Mouse (Mus musculus) myocyte (in vitro differentiated cells): Measurements from ENCODE around the gene Olfr624. TPM values are rescaled to one million over a fixed set of nuclear protein-coding genes. Genes with fewer than 3 reads are reported as not detected.
"Not testable (repeated sequence)": the region's sequence is repeated elsewhere in the genome, so short reads cannot be mapped to it uniquely, and the experiment has no call there.

Experiments
- H3K27me3 ChIP-seq: one replicate; pipeline ENCODE4 v1.6.1; 2011; ENCODE audit not compliant: control insufficient read depth, insufficient read depth, insufficient read length
- H3K36me3 ChIP-seq: one replicate; pipeline ENCODE4 v1.6.1; 2011; ENCODE audit not compliant: control insufficient read depth, insufficient read depth
- H3K4me2 ChIP-seq: one replicate; pipeline ENCODE4 v1.6.1; 2011; ENCODE audit warnings: low read depth, control low read depth
- H3K4me3 ChIP-seq: one replicate; pipeline ENCODE4 v1.5.1; 2011; ENCODE audit warnings: mild to moderate bottlenecking, control low read depth, moderate library complexity
- H3K79me2 ChIP-seq: one replicate; pipeline ENCODE4 v1.6.1; 2011; ENCODE audit not compliant: control insufficient read depth, insufficient read depth
- H3ac ChIP-seq: one replicate; pipeline ENCODE4 v1.6.1; 2011; ENCODE audit not compliant: control insufficient read depth, insufficient read length
- CEBPB ChIP-seq: IDR thresholded peaks from 2 replicates; pipeline ENCODE4 v1.6.1; 2011; ENCODE audit warnings: mild to moderate bottlenecking, moderate library complexity; ENCODE audit not compliant: poor library complexity, insufficient read depth, severe bottlenecking
- E2F4 ChIP-seq: IDR thresholded peaks from one replicate; pipeline ENCODE4 v1.6.1; 2011; ENCODE audit warnings: mild to moderate bottlenecking, control low read depth, moderate library complexity; ENCODE audit not compliant: insufficient read depth
- MAX ChIP-seq: IDR thresholded peaks from one replicate; pipeline ENCODE4 v1.6.1; 2011; ENCODE audit warnings: low read depth, mild to moderate bottlenecking, control low read depth
- MYOD1 ChIP-seq, 3 experiments: IDR thresholded peaks; one replicate each; pipeline ENCODE4 v1.6.1; 2011; ENCODE audit warnings: control low read depth in 2 of 3, low read depth in 2 of 3, mild to moderate bottlenecking in 2 of 3, moderate library complexity in 1 of 3; ENCODE audit not compliant: insufficient read length in 2 of 3, control insufficient read depth in 1 of 3
- MYOG ChIP-seq, 3 experiments: IDR thresholded peaks; one replicate each; pipeline ENCODE4 v1.6.1; 2011; ENCODE audit warnings: control low read depth in 2 of 3, low read depth in 2 of 3, mild to moderate bottlenecking in 2 of 3; ENCODE audit not compliant: insufficient read length in 2 of 3, control insufficient read depth in 1 of 3, insufficient read depth in 1 of 3
- POLR2A ChIP-seq: IDR thresholded peaks from one replicate; pipeline ENCODE4 v1.6.1; 2011; ENCODE audit warnings: low read depth, mild to moderate bottlenecking, control low read depth, moderate library complexity; ENCODE audit not compliant: insufficient read length
- POLR2AphosphoS2 ChIP-seq: IDR thresholded peaks from one replicate; pipeline ENCODE4 v1.6.1; 2011; ENCODE audit warnings: low read depth, control low read depth; ENCODE audit not compliant: insufficient read length
- REST ChIP-seq: IDR thresholded peaks from one replicate; pipeline ENCODE4 v1.6.1; 2011; ENCODE audit warnings: mild to moderate bottlenecking, control low read depth, moderate library complexity; ENCODE audit not compliant: insufficient read depth, insufficient read length
- SRF ChIP-seq: IDR thresholded peaks from one replicate; pipeline ENCODE4 v1.6.1; 2011; ENCODE audit warnings: low read depth; ENCODE audit not compliant: control insufficient read depth, insufficient read length
- TCF12 ChIP-seq: IDR thresholded peaks from one replicate; pipeline ENCODE4 v1.6.1; 2011; ENCODE audit warnings: mild to moderate bottlenecking, control low read depth; ENCODE audit not compliant: poor library complexity, insufficient read depth, severe bottlenecking
- TCF3 ChIP-seq: IDR thresholded peaks from one replicate; pipeline ENCODE4 v1.6.1; 2011; ENCODE audit warnings: low read depth, control low read depth; ENCODE audit not compliant: insufficient read length
- USF1 ChIP-seq: IDR thresholded peaks from one replicate; pipeline ENCODE4 v1.6.1; 2011; ENCODE audit warnings: low read depth, mild to moderate bottlenecking, control low read depth, moderate library complexity
- polyA plus RNA-seq: library from polyadenylated mRNA; unstranded; fragments of >200 nt; fragmentation: generic; extraction: Trizol; gene quantifications from one replicate; pipeline ENCODE4 v1.2.1, GENCODE M21; 2012; ENCODE audit warnings: missing spikeins

Gene Olfr624
- not detected for polyA plus RNA-seq

DNA sequence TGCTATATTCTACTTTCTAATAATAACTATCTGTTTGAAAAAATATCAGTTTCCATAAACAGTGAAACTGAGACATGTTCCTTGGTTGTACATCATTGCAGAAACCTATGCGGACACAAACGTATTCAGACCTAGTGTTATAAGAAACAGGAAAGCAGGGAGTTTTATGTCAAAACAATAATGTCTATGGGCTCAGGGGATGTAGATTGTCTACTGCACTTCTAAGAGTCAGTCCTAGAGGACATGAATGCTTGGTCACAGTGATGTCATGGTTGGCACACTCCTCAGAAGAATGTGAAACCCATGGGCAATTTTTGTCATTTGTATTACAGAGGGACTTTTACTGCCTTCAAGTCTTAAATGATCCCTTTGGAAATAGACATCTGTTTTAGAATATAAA is at the start of gene Olfr624:
TSS of gene Olfr624 (minus strand) at position 101 of the 400 bp plus-strand sequence.
- no peak within 1 kb of the TSS for H3ac ChIP-seq

DNA sequence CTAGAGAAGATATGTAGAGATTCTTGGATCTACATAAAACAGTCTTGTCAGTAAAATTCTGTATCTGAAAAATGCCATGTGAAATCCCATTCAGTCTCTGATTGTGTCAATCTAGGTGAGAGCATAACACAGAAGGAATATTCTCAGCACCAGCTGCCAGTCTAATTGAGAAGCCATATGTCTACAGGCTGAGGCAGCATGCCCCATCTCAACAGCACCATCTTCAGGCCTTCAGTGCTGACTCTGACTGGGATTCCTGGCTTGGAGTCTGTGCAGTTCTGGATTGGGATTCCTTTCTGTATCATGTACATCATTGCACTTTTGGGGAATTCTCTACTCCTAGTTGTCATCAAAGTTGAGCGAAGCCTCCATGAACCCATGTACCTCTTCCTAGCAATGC is 45.4 kb upstream of the Olfr624 start:
- H3K4me3 ChIP-seq, H3K27me3 ChIP-seq, H3ac ChIP-seq, H3K4me2 ChIP-seq, H3K79me2 ChIP-seq, H3K36me3 ChIP-seq: not testable (repeated sequence)

More for the DNA sequence above, at the start of gene Olfr624:
- H3K27me3 ChIP-seq, result no peaks in the 10 kb centered on the region
- H3K36me3 ChIP-seq, result no peaks in the 10 kb centered on the region
- H3K4me3 ChIP-seq, result no peak within 1 kb of the TSS
- no peak within 1 kb of the TSS for H3K4me2 ChIP-seq
- no peaks in the 10 kb centered on the region for H3K79me2 ChIP-seq
- TF ChIP-seq POLR2A (no peak), TCF12 (no peak), REST (no peak), MYOG (IDR thresholded peaks at IDR 0.05; ENCODE audit: control insufficient read depth in 1 of 3, insufficient read depth in 1 of 3, insufficient read length in 2 of 3, low read depth in 2 of 3) (no peak), E2F4 (no peak), TCF3 (no peak), MAX (no peak), MYOD1 (IDR thresholded peaks at IDR 0.05; ENCODE audit: control insufficient read depth in 1 of 3, insufficient read length in 2 of 3, low read depth in 2 of 3) (no peak), POLR2AphosphoS2 (no peak), SRF (no peak), CEBPB (no peak), USF1 (no peak)

DNA sequence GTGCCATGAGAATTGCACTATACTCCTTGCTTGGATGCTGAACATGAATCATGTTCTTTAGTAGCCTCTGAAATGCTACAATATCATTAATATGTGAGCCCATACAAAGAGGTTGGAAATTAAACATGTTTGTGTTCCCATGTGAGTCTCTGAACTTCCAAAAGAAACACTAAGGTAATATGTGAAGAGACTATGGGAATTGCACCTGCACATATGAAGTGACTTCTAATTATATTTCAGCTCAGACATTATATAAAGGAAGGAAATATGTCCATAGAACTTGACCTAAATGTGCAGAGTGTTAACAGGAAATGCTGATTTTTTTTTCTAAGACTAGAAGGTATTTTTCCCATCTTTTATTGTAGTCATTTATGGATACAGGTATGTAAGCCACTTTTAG is 43.4 kb upstream of the Olfr624 start, which contains the start of gene Olfr243:
TSS of gene Olfr243 (plus strand) at position 301 of the 400 bp plus-strand sequence.
- H3K79me2 ChIP-seq, result no peaks in the 10 kb centered on the region
- TF ChIP-seq MYOG (IDR thresholded peaks at IDR 0.05; ENCODE audit: control insufficient read depth in 1 of 3, insufficient read depth in 1 of 3, insufficient read length in 2 of 3, low read depth in 2 of 3) (no peak), E2F4 (no peak), POLR2A (no peak), SRF (no peak), POLR2AphosphoS2 (no peak), MYOD1 (IDR thresholded peaks at IDR 0.05; ENCODE audit: control insufficient read depth in 1 of 3, insufficient read length in 2 of 3, low read depth in 2 of 3) (no peak), REST (no peak), CEBPB (no peak), TCF12 (no peak), MAX (no peak), USF1 (no peak), TCF3 (no peak)
- H3K4me3 ChIP-seq, result no peak within 1 kb of the TSS
- no peak within 1 kb of the TSS for H3ac ChIP-seq
- H3K36me3 ChIP-seq, result no peaks in the 10 kb centered on the region
- H3K4me2 ChIP-seq, result no peak within 1 kb of the TSS
- no peaks in the 10 kb centered on the region for H3K27me3 ChIP-seq

DNA sequence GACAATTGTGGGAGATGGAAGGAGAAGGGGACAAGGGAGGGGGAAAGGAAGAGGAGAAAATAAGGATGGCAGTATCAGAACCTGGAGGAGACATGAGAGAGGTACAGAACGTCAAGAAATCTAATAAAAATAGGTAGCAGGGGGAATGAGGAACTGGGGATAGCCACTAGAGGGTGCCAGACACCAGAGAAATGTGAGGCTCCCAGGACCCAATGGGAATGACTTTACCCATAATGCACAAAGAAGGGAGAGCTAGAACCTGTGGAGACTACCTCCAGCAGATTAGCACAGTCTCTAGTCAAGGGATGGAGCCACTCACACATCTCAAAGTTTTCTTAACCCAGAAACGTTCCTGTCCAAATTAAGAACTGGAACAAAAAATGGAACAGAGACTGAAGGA is 41.0 kb upstream of the Olfr624 start:
- no peaks in the 10 kb centered on the region for H3K36me3 ChIP-seq
- no peaks in the 10 kb centered on the region for H3K27me3 ChIP-seq
- TF ChIP-seq MYOG (IDR thresholded peaks at IDR 0.05; ENCODE audit: control insufficient read depth in 1 of 3, insufficient read depth in 1 of 3, insufficient read length in 2 of 3, low read depth in 2 of 3), result no peak
- no peak for TF ChIP-seq TCF12
- no peak for TF ChIP-seq CEBPB
- no peak for TF ChIP-seq POLR2AphosphoS2
- TF ChIP-seq E2F4, result no peak
- no peak for TF ChIP-seq USF1
- no peak for TF ChIP-seq MYOD1 (IDR thresholded peaks at IDR 0.05; ENCODE audit: control insufficient read depth in 1 of 3, insufficient read length in 2 of 3, low read depth in 2 of 3)
- TF ChIP-seq POLR2A, result no peak
- TF ChIP-seq REST, result no peak
- TF ChIP-seq MAX, result no peak
- TF ChIP-seq TCF3, result no peak
- TF ChIP-seq SRF, result no peak
- no peaks in the 10 kb centered on the region for H3K79me2 ChIP-seq
- no peak overlapping the region for H3K4me3 ChIP-seq
- no peak overlapping the region for H3K4me2 ChIP-seq
- H3ac ChIP-seq, result no peak overlapping the region

DNA sequence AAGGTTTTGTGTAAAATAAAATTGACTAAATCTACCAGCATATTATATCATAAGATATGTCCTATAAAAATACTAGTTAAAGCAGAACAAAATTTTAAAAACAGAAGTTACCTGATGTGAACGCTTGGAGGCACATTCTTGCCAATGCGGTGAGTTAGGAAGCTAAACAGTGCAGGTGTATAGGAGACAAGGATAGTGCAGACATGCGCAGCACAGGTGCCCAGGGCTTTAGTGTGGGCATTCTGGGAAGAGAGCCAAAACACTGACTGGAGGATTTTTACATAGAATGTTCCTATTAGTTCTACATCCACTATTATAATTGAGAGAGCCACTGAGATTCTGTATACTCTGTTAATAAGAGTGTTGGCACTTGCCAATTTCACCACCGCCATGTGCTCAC is 28.5 kb upstream of the Olfr624 start:
- no peak overlapping the region for H3K4me2 ChIP-seq
- H3K79me2 ChIP-seq, result no peaks in the 10 kb centered on the region
- no peak overlapping the region for H3K4me3 ChIP-seq
- no peaks in the 10 kb centered on the region for H3K36me3 ChIP-seq
- H3ac ChIP-seq, result no peak overlapping the region
- no peaks in the 10 kb centered on the region for H3K27me3 ChIP-seq
- TF ChIP-seq CEBPB, result no peak
- no peak for TF ChIP-seq MYOD1 (IDR thresholded peaks at IDR 0.05; ENCODE audit: control insufficient read depth in 1 of 3, insufficient read length in 2 of 3, low read depth in 2 of 3)
- TF ChIP-seq TCF3, result no peak
- TF ChIP-seq SRF, result no peak
- TF ChIP-seq POLR2AphosphoS2, result no peak
- TF ChIP-seq TCF12, result no peak
- TF ChIP-seq MYOG (IDR thresholded peaks at IDR 0.05; ENCODE audit: control insufficient read depth in 1 of 3, insufficient read depth in 1 of 3, insufficient read length in 2 of 3, low read depth in 2 of 3), result no peak
- no peak for TF ChIP-seq POLR2A
- TF ChIP-seq USF1, result no peak
- no peak for TF ChIP-seq REST
